Mouse (Mus musculus) myocyte (in vitro differentiated cells): Measurements from ENCODE around the gene Mul1. TPM values are rescaled to one million over a fixed set of nuclear protein-coding genes. Genes with fewer than 3 reads are reported as not detected.
A peak's percentile ranks its signal among the peaks of the same experiment; 100 is the strongest.

Experiments used
- H3K27me3 ChIP-seq: one replicate; pipeline ENCODE4 v1.6.1; 2011; ENCODE audit not compliant: control insufficient read depth, insufficient read depth, insufficient read length
- H3K36me3 ChIP-seq: one replicate; pipeline ENCODE4 v1.6.1; 2011; ENCODE audit not compliant: control insufficient read depth, insufficient read depth
- H3K4me2 ChIP-seq: one replicate; pipeline ENCODE4 v1.6.1; 2011; ENCODE audit warnings: low read depth, control low read depth
- H3K4me3 ChIP-seq: one replicate; pipeline ENCODE4 v1.5.1; 2011; ENCODE audit warnings: mild to moderate bottlenecking, control low read depth, moderate library complexity
- H3K79me2 ChIP-seq: one replicate; pipeline ENCODE4 v1.6.1; 2011; ENCODE audit not compliant: control insufficient read depth, insufficient read depth
- H3ac ChIP-seq: one replicate; pipeline ENCODE4 v1.6.1; 2011; ENCODE audit not compliant: control insufficient read depth, insufficient read length
- CEBPB ChIP-seq: IDR thresholded peaks from 2 replicates; pipeline ENCODE4 v1.6.1; 2011; ENCODE audit warnings: mild to moderate bottlenecking, moderate library complexity; ENCODE audit not compliant: poor library complexity, insufficient read depth, severe bottlenecking
- E2F4 ChIP-seq: IDR thresholded peaks from one replicate; pipeline ENCODE4 v1.6.1; 2011; ENCODE audit warnings: mild to moderate bottlenecking, control low read depth, moderate library complexity; ENCODE audit not compliant: insufficient read depth
- MAX ChIP-seq: IDR thresholded peaks from one replicate; pipeline ENCODE4 v1.6.1; 2011; ENCODE audit warnings: low read depth, mild to moderate bottlenecking, control low read depth
- MYOD1 ChIP-seq, 3 experiments: IDR thresholded peaks; one replicate each; pipeline ENCODE4 v1.6.1; 2011; ENCODE audit warnings: control low read depth in 2 of 3, low read depth in 2 of 3, mild to moderate bottlenecking in 2 of 3, moderate library complexity in 1 of 3; ENCODE audit not compliant: insufficient read length in 2 of 3, control insufficient read depth in 1 of 3
- MYOG ChIP-seq, 3 experiments: IDR thresholded peaks; one replicate each; pipeline ENCODE4 v1.6.1; 2011; ENCODE audit warnings: control low read depth in 2 of 3, low read depth in 2 of 3, mild to moderate bottlenecking in 2 of 3; ENCODE audit not compliant: insufficient read length in 2 of 3, control insufficient read depth in 1 of 3, insufficient read depth in 1 of 3
- POLR2A ChIP-seq: IDR thresholded peaks from one replicate; pipeline ENCODE4 v1.6.1; 2011; ENCODE audit warnings: low read depth, mild to moderate bottlenecking, control low read depth, moderate library complexity; ENCODE audit not compliant: insufficient read length
- POLR2AphosphoS2 ChIP-seq: IDR thresholded peaks from one replicate; pipeline ENCODE4 v1.6.1; 2011; ENCODE audit warnings: low read depth, control low read depth; ENCODE audit not compliant: insufficient read length
- REST ChIP-seq: IDR thresholded peaks from one replicate; pipeline ENCODE4 v1.6.1; 2011; ENCODE audit warnings: mild to moderate bottlenecking, control low read depth, moderate library complexity; ENCODE audit not compliant: insufficient read depth, insufficient read length
- SRF ChIP-seq: IDR thresholded peaks from one replicate; pipeline ENCODE4 v1.6.1; 2011; ENCODE audit warnings: low read depth; ENCODE audit not compliant: control insufficient read depth, insufficient read length
- TCF12 ChIP-seq: IDR thresholded peaks from one replicate; pipeline ENCODE4 v1.6.1; 2011; ENCODE audit warnings: mild to moderate bottlenecking, control low read depth; ENCODE audit not compliant: poor library complexity, insufficient read depth, severe bottlenecking
- TCF3 ChIP-seq: IDR thresholded peaks from one replicate; pipeline ENCODE4 v1.6.1; 2011; ENCODE audit warnings: low read depth, control low read depth; ENCODE audit not compliant: insufficient read length
- USF1 ChIP-seq: IDR thresholded peaks from one replicate; pipeline ENCODE4 v1.6.1; 2011; ENCODE audit warnings: low read depth, mild to moderate bottlenecking, control low read depth, moderate library complexity
- polyA plus RNA-seq: library from polyadenylated mRNA; unstranded; fragments of >200 nt; fragmentation: generic; extraction: Trizol; gene quantifications from one replicate; pipeline ENCODE4 v1.2.1, GENCODE M21; 2012; ENCODE audit warnings: missing spikeins

Mul1 gene
- polyA plus RNA-seq, 1 experiment: 36.2 TPM

- Histone ChIP-seq H3K79me2 (no peaks in the 10 kb centered on the region), H3ac (no peak overlapping the region), H3K36me3 (no peaks in the 10 kb centered on the region), H3K27me3 (peaks cover 2% of the 10 kb centered on the region), H3K4me2 (no peak overlapping the region), H3K4me3 (no peak overlapping the region)
- TF ChIP-seq POLR2AphosphoS2 (no peak), TCF12 (no peak), CEBPB (no peak), SRF (no peak), MAX (no peak), REST (no peak), TCF3 (no peak), MYOD1 (IDR thresholded peaks at IDR 0.05; ENCODE audit: control insufficient read depth in 1 of 3, insufficient read length in 2 of 3, low read depth in 2 of 3) (no peak), POLR2A (no peak), MYOG (IDR thresholded peaks at IDR 0.05; ENCODE audit: control insufficient read depth in 1 of 3, insufficient read depth in 1 of 3, insufficient read length in 2 of 3, low read depth in 2 of 3) (no peak), USF1 (no peak), E2F4 (no peak)
These were observed 15.3 kb downstream of the Mul1 start for GRCm38 (mm10) chr4:138449636-138450314.

- Histone ChIP-seq H3K79me2 (no peaks in the 10 kb centered on the region), H3K4me2 (no peak overlapping the region), H3K36me3 (no peaks in the 10 kb centered on the region), H3K27me3 (peaks cover 18% of the 10 kb centered on the region), H3ac (no peak overlapping the region), H3K4me3 (no peak overlapping the region)
- TF ChIP-seq POLR2A: no peak
- no peak for TF ChIP-seq MYOG (IDR thresholded peaks at IDR 0.05; ENCODE audit: control insufficient read depth in 1 of 3, insufficient read depth in 1 of 3, insufficient read length in 2 of 3, low read depth in 2 of 3)
- no peak for TF ChIP-seq CEBPB
- no peak for TF ChIP-seq POLR2AphosphoS2
- TF ChIP-seq MYOD1 (IDR thresholded peaks at IDR 0.05; ENCODE audit: control insufficient read depth in 1 of 3, insufficient read length in 2 of 3, low read depth in 2 of 3): no peak
- TF ChIP-seq TCF12: no peak
- no peak for TF ChIP-seq TCF3
- no peak for TF ChIP-seq E2F4
- no peak for TF ChIP-seq SRF
- TF ChIP-seq REST: no peak
- TF ChIP-seq MAX: no peak
- TF ChIP-seq USF1: no peak
These were observed 18.0 kb downstream of the Mul1 start for GRCm38 (mm10) chr4:138452306-138453096.

GRCm38 (mm10) chr4:138453097-138453752 lies 18.8 kb downstream of the Mul1 start:
- Histone ChIP-seq H3K36me3 (no peaks in the 10 kb centered on the region), H3K4me2 (no peak overlapping the region), H3K27me3 (peaks cover 18% of the 10 kb centered on the region), H3K4me3 (peak overlapping the region; percentile 20), H3K79me2 (no peaks in the 10 kb centered on the region), H3ac (no peak overlapping the region)
- TF ChIP-seq TCF3 (no peak), TCF12 (no peak), E2F4 (no peak), POLR2AphosphoS2 (no peak), POLR2A (no peak), MYOD1 (IDR thresholded peaks at IDR 0.05; ENCODE audit: control insufficient read depth in 1 of 3, insufficient read length in 2 of 3, low read depth in 2 of 3) (no peak), MAX (no peak), SRF (no peak), REST (no peak), CEBPB (no peak), MYOG (IDR thresholded peaks at IDR 0.05; ENCODE audit: control insufficient read depth in 1 of 3, insufficient read depth in 1 of 3, insufficient read length in 2 of 3, low read depth in 2 of 3) (no peak), USF1 (no peak)

DNA sequence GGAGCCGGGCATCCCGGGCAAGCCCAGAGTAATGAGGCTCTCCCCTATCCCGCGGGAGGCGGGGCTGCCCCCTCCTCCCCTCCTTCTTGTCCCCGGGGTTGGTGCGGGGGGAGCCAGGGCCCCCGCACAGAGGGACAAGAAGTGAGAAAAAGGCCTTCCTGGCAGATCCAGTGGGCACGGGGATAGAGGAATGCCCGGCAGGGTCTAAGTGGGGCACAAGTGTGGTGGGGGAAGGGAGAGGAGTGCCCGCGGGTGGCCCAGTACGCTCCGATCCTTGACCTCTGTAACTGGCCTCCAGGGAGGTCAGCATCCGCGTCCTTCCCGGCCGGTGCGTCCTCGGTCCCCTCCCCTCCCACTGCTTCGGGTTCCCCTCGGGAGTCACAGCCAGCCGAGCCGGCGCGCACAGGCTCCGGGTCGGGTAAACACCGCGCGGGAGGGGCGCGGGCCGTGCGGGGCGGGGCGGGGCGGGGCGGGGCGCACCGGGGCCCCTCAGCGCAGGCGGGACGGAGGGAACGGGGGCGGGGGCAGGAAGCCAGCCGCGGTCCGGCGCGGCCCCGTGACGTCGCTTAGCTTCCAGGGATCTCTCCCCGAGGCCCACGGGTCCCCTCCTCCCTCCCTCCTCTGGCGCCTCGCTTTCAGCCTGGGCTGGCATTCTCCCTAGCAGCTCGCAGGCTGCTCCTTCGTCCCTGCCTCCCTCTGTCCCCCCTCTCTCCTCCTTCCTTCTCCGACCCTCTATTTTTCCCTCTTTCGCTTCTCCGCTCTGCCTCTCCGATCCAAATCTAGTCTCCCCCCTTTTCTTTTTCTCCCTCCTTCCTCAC lies 19.5 kb downstream of the Mul1 start, which contains the start of gene Camk2n1:
Camk2n1 (plus strand) TSS at position 562 of the 818 bp plus-strand sequence.
- peaks cover 18% of the 10 kb centered on the region for H3K27me3 ChIP-seq

More for the DNA sequence above, 19.5 kb downstream of the Mul1 start, which contains the start of gene Camk2n1:
- no peak for TF ChIP-seq USF1
- peak; percentile 17 for TF ChIP-seq POLR2A
- Histone ChIP-seq H3ac (peak within 1 kb of the TSS; percentile 88), H3K79me2 (no peaks in the 10 kb centered on the region), H3K4me3 (peak within 1 kb of the TSS; percentile 20), H3K4me2 (peak within 1 kb of the TSS; percentile 58), H3K36me3 (no peaks in the 10 kb centered on the region)
